Mouse (Mus musculus) forebrain, embryonic 16.5 days (tissue): Measurements from ENCODE around the gene Fam83c. TPM values are rescaled to one million over a fixed set of nuclear protein-coding genes. Genes with fewer than 3 reads are reported as not detected.

Experiments used
- ATAC-seq: fragments of 200-750 bp; cut with Nextera tagmentation; 2 replicates; pipeline ENCODE4 v1.8.0; 2017; ENCODE audit warnings: mild to moderate bottlenecking, moderate library complexity
- H3K27ac ChIP-seq: fragments of 300-500 bp; sonication (generic); 2 replicates; pipeline ENCODE4 v1.5.1; 2014; ENCODE audit warnings: low read length, control low read depth
- H3K27me3 ChIP-seq: fragments of 300-500 bp; sonication (generic); replicated peaks from 2 replicates; pipeline ENCODE4 v1.6.1; 2014; ENCODE audit warnings: low read length; ENCODE audit not compliant: control insufficient read depth, insufficient read depth
- H3K36me3 ChIP-seq: fragments of 300-500 bp; sonication (generic); 2 replicates; pipeline ENCODE4 v1.6.1; 2014; ENCODE audit not compliant: control insufficient read depth, insufficient read depth
- H3K4me1 ChIP-seq: fragments of 300-500 bp; sonication (generic); replicated peaks from 2 replicates; pipeline ENCODE4 v1.6.1; 2014; ENCODE audit warnings: low read length; ENCODE audit not compliant: control insufficient read depth, insufficient read depth
- H3K4me2 ChIP-seq: fragments of 300-500 bp; sonication (generic); 2 replicates; pipeline ENCODE4 v1.6.1; 2014; ENCODE audit warnings: mild to moderate bottlenecking, low read length, control low read depth
- H3K4me3 ChIP-seq: fragments of 300-500 bp; sonication (generic); replicated peaks from 2 replicates; pipeline ENCODE4 v1.5.1; 2014; ENCODE audit warnings: mild to moderate bottlenecking, low read length, control low read depth
- H3K9ac ChIP-seq: fragments of 300-500 bp; sonication (generic); replicated peaks from 2 replicates; pipeline ENCODE4 v1.6.1; 2014; ENCODE audit warnings: low read depth, low read length, control low read depth
- H3K9me3 ChIP-seq: fragments of 300-500 bp; sonication (generic); 2 replicates; pipeline ENCODE4 v1.6.1; 2016; ENCODE audit warnings: low read length; ENCODE audit not compliant: control insufficient read depth
- WGBS: fragments of 180-500 bp; shearing (Covaris S2); extraction: QIAGEN DNeasy Blood & Tissue Kit; methylation state at CpG from one replicate; pipeline ENCODE4 v1.1.7; 2014; 5-methylcytosine and 5-hydroxymethylcytosine counted together
- polyA plus RNA-seq: library from polyadenylated mRNA; unstranded; fragments of >200 nt; fragmentation: Nextera tagmentation; extraction: Ambion mirVana; gene quantifications from 2 replicates; pipeline ENCODE4 v1.2.1, GENCODE M21; 2015

Gene Fam83c
- polyA plus RNA-seq, 1 experiment from 2014 or later = 0.70 TPM

GRCm38 (mm10) chr2:155809620-155810019 lies 25.0 kb downstream of the Fam83c start:
- 91% methylated on average over 4 of the region's 4 CpGs for WGBS
- Histone ChIP-seq H3K36me3 (no peaks in the 10 kb centered on the region), H3K27ac (no peak overlapping the region), H3K27me3 (no peaks in the 10 kb centered on the region), H3K4me3 (no peak overlapping the region), H3K4me1 (0 out of 2 replicates have a peak, but pooled peaks cover 3% of the 10 kb centered on the region), H3K9me3 (no peaks in the 10 kb centered on the region), H3K9ac (no peak overlapping the region), H3K4me2 (no peak overlapping the region)
- no peak for ATAC-seq

DNA sequence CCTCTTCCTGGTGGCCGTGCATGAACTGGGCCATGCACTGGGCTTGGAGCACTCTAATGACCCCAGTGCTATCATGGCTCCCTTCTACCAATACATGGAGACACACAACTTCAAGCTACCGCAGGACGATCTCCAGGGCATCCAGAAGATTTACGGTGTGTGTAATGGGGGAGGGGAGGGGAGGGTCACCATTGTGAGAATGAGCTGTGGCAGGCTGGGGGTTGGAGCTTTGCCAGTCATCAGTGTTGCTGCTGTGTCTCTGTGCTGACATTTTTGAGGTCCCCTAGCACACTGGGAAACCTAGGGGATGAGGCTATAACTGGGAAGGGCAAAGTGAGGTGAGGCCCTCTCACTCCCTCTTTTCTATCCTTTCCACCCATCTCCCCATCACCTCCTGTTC lies 27.2 kb downstream of the Fam83c start:
- no peaks in the 10 kb centered on the region for H3K9me3 ChIP-seq
- no peak overlapping the region for H3K4me3 ChIP-seq
- 71% methylated on average over 4 of the region's 4 CpGs for WGBS
- H3K9ac ChIP-seq = no peak overlapping the region
- H3K36me3 ChIP-seq = no peaks in the 10 kb centered on the region
- 0 out of 2 replicates have a peak, but pooled peaks cover 3% of the 10 kb centered on the region for H3K4me1 ChIP-seq
- no peak overlapping the region for H3K27ac ChIP-seq
- H3K4me2 ChIP-seq = no peak overlapping the region
- no peaks in the 10 kb centered on the region for H3K27me3 ChIP-seq
- ATAC-seq = no peak

GRCm38 (mm10) chr2:155806548-155806947 lies 28.1 kb downstream of the Fam83c start:
- no peak overlapping the region for H3K27ac ChIP-seq
- H3K4me1 ChIP-seq = 0 out of 2 replicates have a peak, but pooled peaks cover 3% of the 10 kb centered on the region
- no peak for ATAC-seq
- H3K9ac ChIP-seq = no peak overlapping the region
- H3K4me2 ChIP-seq = no peak overlapping the region
- H3K9me3 ChIP-seq = no peaks in the 10 kb centered on the region
- no peak overlapping the region for H3K4me3 ChIP-seq
- H3K27me3 ChIP-seq = no peaks in the 10 kb centered on the region
- 65% methylated on average over 5 of the region's 5 CpGs for WGBS
- H3K36me3 ChIP-seq = peaks cover 6% of the 10 kb centered on the region; the same call in 1 of the 2 replicates

DNA sequence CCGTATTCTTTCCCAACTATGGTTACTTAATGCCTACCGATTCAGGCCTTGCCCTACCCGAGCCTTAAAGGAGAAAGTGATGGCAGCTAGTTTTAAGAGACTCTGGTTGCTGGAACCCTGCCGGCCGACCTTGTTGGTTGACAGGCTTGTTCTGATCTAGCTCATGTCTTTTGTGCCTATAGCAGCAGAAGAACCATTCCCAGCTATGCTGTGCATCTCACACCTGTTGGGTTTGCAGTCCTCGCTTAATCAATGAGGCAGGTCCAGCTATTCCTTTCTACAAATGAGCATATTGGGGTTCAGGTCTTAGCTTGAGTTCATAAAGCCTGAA lies 28.8 kb downstream of the Fam83c start:
- ATAC-seq = no peak
- H3K36me3 ChIP-seq = peaks cover 9% of the 10 kb centered on the region
- H3K9me3 ChIP-seq = no peaks in the 10 kb centered on the region
- no peak overlapping the region for H3K4me2 ChIP-seq
- H3K9ac ChIP-seq = no peak overlapping the region
- 0 out of 2 replicates have a peak, but pooled peaks cover 3% of the 10 kb centered on the region for H3K4me1 ChIP-seq
- H3K4me3 ChIP-seq = no peak overlapping the region
- 87% methylated on average over 6 of the region's 6 CpGs for WGBS
- H3K27ac ChIP-seq = no peak overlapping the region
- no peaks in the 10 kb centered on the region for H3K27me3 ChIP-seq

GRCm38 (mm10) chr2:155805231-155805924 lies 29.3 kb downstream of the Fam83c start:
- H3K36me3 ChIP-seq = peaks cover 11% of the 10 kb centered on the region
- H3K4me2 ChIP-seq = no peak overlapping the region
- H3K9ac ChIP-seq = no peak overlapping the region
- 50% methylated on average over 6 of the region's 6 CpGs for WGBS
- 0 out of 2 replicates have a peak, but pooled peaks cover 3% of the 10 kb centered on the region for H3K4me1 ChIP-seq
- no peak overlapping the region for H3K27ac ChIP-seq
- H3K9me3 ChIP-seq = no peaks in the 10 kb centered on the region
- no peak overlapping the region for H3K4me3 ChIP-seq
- no peaks in the 10 kb centered on the region for H3K27me3 ChIP-seq
- no peak for ATAC-seq

GRCm38 (mm10) chr2:155804053-155804452 lies 30.6 kb downstream of the Fam83c start:
- peaks cover 14% of the 10 kb centered on the region for H3K36me3 ChIP-seq
- no peak overlapping the region for H3K4me3 ChIP-seq
- no peak overlapping the region for H3K4me2 ChIP-seq
- no peak overlapping the region for H3K9ac ChIP-seq
- no peak overlapping the region for H3K27ac ChIP-seq
- H3K27me3 ChIP-seq = no peaks in the 10 kb centered on the region
- H3K9me3 ChIP-seq = no peaks in the 10 kb centered on the region
- WGBS = 77% methylated on average over 5 of the region's 5 CpGs
- 0 out of 2 replicates have a peak, but pooled peaks cover 3% of the 10 kb centered on the region for H3K4me1 ChIP-seq
- no peak for ATAC-seq

- Histone ChIP-seq H3K9me3 (no peaks in the 10 kb centered on the region), H3K27me3 (no peaks in the 10 kb centered on the region), H3K9ac (no peak overlapping the region), H3K4me3 (no peak overlapping the region), H3K4me1 (0 out of 2 replicates have a peak, but pooled peaks cover 3% of the 10 kb centered on the region), H3K4me2 (no peak overlapping the region), H3K27ac (no peak overlapping the region), H3K36me3 (peaks cover 14% of the 10 kb centered on the region)
- whole genome bisulfite sequencing = 52% methylated on average over 3 of the region's 3 CpGs
- no peak for ATAC-seq
These were observed 31.9 kb downstream of the Fam83c start for GRCm38 (mm10) chr2:155802761-155803160.

- Histone ChIP-seq H3K9me3 (no peaks in the 10 kb centered on the region), H3K27ac (no peak overlapping the region), H3K27me3 (no peaks in the 10 kb centered on the region), H3K9ac (no peak overlapping the region), H3K4me2 (no peak overlapping the region), H3K4me1 (no peaks in the 10 kb centered on the region), H3K4me3 (no peak overlapping the region), H3K36me3 (peaks cover 17% of the 10 kb centered on the region)
- WGBS = 65% methylated on average over 3 of the region's 3 CpGs
- ATAC-seq = no peak
These were observed 36.0 kb downstream of the Fam83c start for GRCm38 (mm10) chr2:155798613-155799012.

DNA sequence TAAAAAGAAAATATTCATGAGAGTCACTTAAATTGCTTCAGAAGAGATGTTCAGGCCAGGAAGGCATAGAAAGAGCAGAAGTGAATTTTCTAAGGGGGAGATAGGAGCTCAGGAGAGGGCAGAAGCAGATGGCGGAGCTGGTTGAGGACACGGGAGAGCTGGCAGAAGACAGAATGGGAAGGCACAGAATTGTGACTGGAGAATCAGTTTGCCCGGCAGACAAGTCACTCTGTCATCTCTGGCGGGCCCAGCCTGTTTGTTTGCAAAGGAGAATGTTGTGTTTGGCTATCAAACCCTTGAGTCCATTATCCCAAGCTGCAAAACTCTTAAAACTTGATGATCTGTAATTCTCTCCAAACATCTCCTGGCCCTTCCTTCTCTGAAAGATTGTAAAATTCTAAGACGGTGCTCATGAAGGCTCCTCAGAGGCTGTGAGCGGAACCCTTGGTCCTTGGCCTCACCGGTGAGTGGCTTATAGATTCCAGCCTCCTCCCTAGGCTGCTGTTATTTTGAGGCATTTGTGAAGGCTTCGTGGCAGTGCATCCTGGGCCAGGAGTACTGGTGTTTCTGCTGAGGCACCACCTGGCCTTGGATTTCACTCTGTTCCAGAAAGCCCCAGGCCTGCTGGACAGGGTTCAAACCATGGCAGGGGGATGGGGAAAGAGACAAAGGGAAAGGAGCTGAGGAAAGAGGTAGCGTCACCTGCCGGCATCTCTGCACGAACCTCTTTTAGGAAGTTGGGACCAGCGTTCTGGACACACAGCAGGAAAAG lies 39.8 kb downstream of the Fam83c start:
- Histone ChIP-seq H3K4me2 (no peak overlapping the region), H3K36me3 (0 out of 2 replicates have a peak, but pooled peaks cover 3% of the 10 kb centered on the region), H3K9ac (no peak overlapping the region), H3K4me1 (no peaks in the 10 kb centered on the region), H3K4me3 (no peak overlapping the region), H3K27ac (no peak overlapping the region), H3K27me3 (no peaks in the 10 kb centered on the region), H3K9me3 (no peaks in the 10 kb centered on the region)
- no peak for ATAC-seq
- WGBS = 76% methylated on average over 12 of the region's 12 CpGs
